Mouse (Mus musculus): Measurements from ENCODE around the gene Il34.

GRCm38 (mm10) chr8:110805669-110806068, at the start of gene Il34:
- TF ChIP-seq CEBPB (IDR thresholded peaks at IDR 0.05; ENCODE audit: low read depth): no peak
- TF ChIP-seq CTCF (IDR thresholded peaks at IDR 0.05; ENCODE audit: control insufficient read depth, insufficient read depth, insufficient read length): no peak
- TF ChIP-seq MAX (IDR thresholded peaks at IDR 0.05): no peak
- TF ChIP-seq USF1 (IDR thresholded peaks at IDR 0.05; ENCODE audit: low read depth): no peak
- no peak for TF ChIP-seq MYOG (IDR thresholded peaks at IDR 0.05; ENCODE audit: control insufficient read depth, extremely low read depth, insufficient read length)
- no peak for TF ChIP-seq MYOD1 (IDR thresholded peaks at IDR 0.05; ENCODE audit: control insufficient read depth, insufficient read length, low read depth)
